Mouse (Mus musculus): ENCODE measurements at regions not wholly inside any gene's neighbourhood (a gene's known extent, or its start where the extent isn't known, plus 50 kb on each side); places are given as distances from the start of the nearest gene placed in this dataset.

GRCm38 (mm10) chr10:44846149-44846548 is 220.9 kb upstream of the Prep start:
- no peak for TF ChIP-seq CTCF (IDR thresholded peaks at IDR 0.05; ENCODE audit: borderline replicate concordance, insufficient read depth, low read length)
- TF ChIP-seq POLR2A (IDR thresholded peaks at IDR 0.05; ENCODE audit: low read depth, low read length), result no peak

Data from embryonic fibroblast, embryonic 13.5 days (primary cell).